Mouse (Mus musculus) heart, embryonic 14.5 days (tissue): ENCODE measurements around the gene Il1rapl2. TPM values are rescaled to one million over a fixed set of nuclear protein-coding genes. Genes with fewer than 3 reads are reported as not detected.

Source experiments
- ATAC-seq: fragments of 200-750 bp; cut with Nextera tagmentation; 2 replicates; pipeline ENCODE4 v1.8.0; 2017; ENCODE audit warnings: low read depth, moderate TSS enrichment; ENCODE audit not compliant: insufficient number of reproducible peaks, insufficient read depth, low FRiP score
- H3K27ac ChIP-seq, 2 experiments: fragments of 200-500 bp in 1 of 2; fragments of 300-500 bp in 1 of 2; sonication (generic) in 1 of 2; replicated peaks in 1 of 2; 2 replicates each; pipeline ENCODE4 v1.5.1; 2012 to 2014; ENCODE audit warnings: low read depth in 2 of 2, low read length in 2 of 2, control low read depth in 1 of 2, mild to moderate bottlenecking in 1 of 2, mixed read lengths in 1 of 2; ENCODE audit not compliant: control insufficient read depth in 1 of 2, insufficient read depth in 1 of 2
- H3K27me3 ChIP-seq: fragments of 300-500 bp; sonication (generic); 2 replicates; pipeline ENCODE4 v1.6.1; 2014; ENCODE audit warnings: mild to moderate bottlenecking, low read length, control low read depth; ENCODE audit not compliant: control insufficient read depth, insufficient read depth
- H3K36me3 ChIP-seq: fragments of 300-500 bp; sonication (generic); 2 replicates; pipeline ENCODE4 v1.6.1; 2014; ENCODE audit warnings: mild to moderate bottlenecking, control low read depth, low read length, mixed read lengths; ENCODE audit not compliant: control insufficient read depth, insufficient read depth
- H3K4me1 ChIP-seq, 2 experiments: fragments of 200-500 bp in 1 of 2; fragments of 300-500 bp in 1 of 2; sonication (generic) in 1 of 2; 2 replicates each; pipeline ENCODE4 v1.6.1; 2012 to 2014; ENCODE audit warnings: low read length in 2 of 2, control low read depth in 1 of 2, mixed read lengths in 1 of 2; ENCODE audit not compliant: control insufficient read depth in 2 of 2, insufficient read depth in 2 of 2
- H3K4me2 ChIP-seq: fragments of 300-500 bp; sonication (generic); 2 replicates; pipeline ENCODE4 v1.6.1; 2014; ENCODE audit warnings: mild to moderate bottlenecking, low read length
- H3K4me3 ChIP-seq, 2 experiments: fragments of 200-500 bp in 1 of 2; fragments of 300-500 bp in 1 of 2; sonication (generic) in 1 of 2; 2 replicates each; pipeline ENCODE4 v1.5.1; 2012 to 2014; ENCODE audit warnings: low read length in 2 of 2, mild to moderate bottlenecking in 2 of 2, control low read depth in 1 of 2, low read depth in 1 of 2, moderate library complexity in 1 of 2; ENCODE audit not compliant: control insufficient read depth in 1 of 2, insufficient read depth in 1 of 2
- H3K9ac ChIP-seq: fragments of 300-500 bp; sonication (generic); 2 replicates; pipeline ENCODE4 v1.6.1; 2014; ENCODE audit warnings: mild to moderate bottlenecking, low read length
- H3K9me3 ChIP-seq: fragments of 300-500 bp; sonication (generic); 2 replicates; pipeline ENCODE4 v1.6.1; 2016; ENCODE audit warnings: low read length, control low read depth; ENCODE audit not compliant: control insufficient read depth
- WGBS: fragments of 180-500 bp; shearing (Covaris S2); extraction: QIAGEN DNeasy Blood & Tissue Kit; methylation state at CpG from one replicate; pipeline ENCODE4 v1.1.7; 2014; 5-methylcytosine and 5-hydroxymethylcytosine counted together
- polyA plus RNA-seq: library from polyadenylated mRNA; unstranded; fragments of >200 nt; fragmentation: Nextera tagmentation; extraction: Ambion mirVana; gene quantifications from 2 replicates; pipeline ENCODE4 v1.2.1, GENCODE M21; 2014

Il1rapl2 gene
- polyA plus RNA-seq, 1 experiment from 2014 or later, result 0.20 TPM

DNA sequence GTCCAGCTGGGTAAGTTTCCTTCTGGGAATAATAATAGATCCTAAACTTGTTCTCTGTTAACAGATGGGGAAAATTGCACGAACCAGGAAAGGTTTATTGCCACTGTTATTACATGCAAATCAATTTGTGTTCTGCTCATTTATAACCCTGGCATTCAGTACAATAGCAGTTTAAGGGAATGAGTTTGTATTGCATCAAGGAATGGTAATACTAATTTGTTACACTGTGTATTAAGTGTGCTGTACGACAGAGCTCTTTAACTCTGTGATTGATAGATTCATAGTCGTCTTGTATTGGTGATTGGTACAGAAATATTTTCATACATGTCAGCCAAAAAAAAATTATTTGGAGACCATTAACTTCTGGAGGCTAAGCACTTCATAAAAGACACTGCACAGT lies 934.6 kb downstream of the Il1rapl2 start:
- Histone ChIP-seq H3K9me3 (no peaks in the 10 kb centered on the region), H3K4me3 (no peak overlapping the region), H3K4me1 (no peaks in the 10 kb centered on the region), H3K36me3 (no peaks in the 10 kb centered on the region), H3K4me2 (no peak overlapping the region), H3K27me3 (no peaks in the 10 kb centered on the region), H3K27ac (no peak overlapping the region), H3K9ac (no peak overlapping the region)
- no peak for ATAC-seq
- WGBS, result 71% methylated on average over 3 of the region's 3 CpGs

- H3K36me3 ChIP-seq, result no peaks in the 10 kb centered on the region
- 57% methylated on average over 3 of the region's 3 CpGs for WGBS
- H3K27me3 ChIP-seq, result no peaks in the 10 kb centered on the region
- no peak overlapping the region for H3K4me3 ChIP-seq
- ATAC-seq, result no peak
- no peak overlapping the region for H3K9ac ChIP-seq
- no peaks in the 10 kb centered on the region for H3K4me1 ChIP-seq
- H3K9me3 ChIP-seq, result no peaks in the 10 kb centered on the region
- H3K4me2 ChIP-seq, result no peak overlapping the region
- H3K27ac ChIP-seq, result no peak overlapping the region
Measured at GRCm38 (mm10) chrX:138620106-138620505, 1049.7 kb downstream of the Il1rapl2 start.

DNA sequence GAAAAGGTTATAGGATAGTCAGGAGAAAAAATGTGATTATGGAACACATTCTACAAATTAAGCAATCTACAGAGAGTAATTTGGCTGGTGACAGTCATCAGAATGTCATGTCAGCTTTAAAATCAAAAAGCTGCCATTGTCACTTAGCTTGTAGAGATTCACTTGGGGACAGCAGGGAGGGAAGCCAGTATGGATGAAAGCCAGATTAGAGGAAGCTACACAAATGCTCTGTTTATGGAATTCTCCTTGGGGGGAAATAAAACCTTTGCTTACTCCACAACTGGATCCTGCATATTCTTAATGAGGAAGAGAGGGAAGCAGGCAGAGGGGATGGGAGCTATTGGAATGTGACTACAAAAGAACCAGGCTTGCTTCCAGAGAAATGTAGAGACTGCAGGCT lies 1054.9 kb downstream of the Il1rapl2 start:
- Histone ChIP-seq H3K9me3 (no peaks in the 10 kb centered on the region), H3K36me3 (no peaks in the 10 kb centered on the region), H3K27me3 (no peaks in the 10 kb centered on the region), H3K4me2 (no peak overlapping the region), H3K27ac (no peak overlapping the region), H3K4me1 (no peaks in the 10 kb centered on the region), H3K4me3 (no peak overlapping the region), H3K9ac (no peak overlapping the region)
- no peak for ATAC-seq

GRCm38 (mm10) chrX:138722372-138722771 lies 1152.0 kb downstream of the Il1rapl2 start:
- Histone ChIP-seq H3K4me1 (no peaks in the 10 kb centered on the region), H3K4me3 (no peak overlapping the region), H3K9ac (no peak overlapping the region), H3K36me3 (no peaks in the 10 kb centered on the region), H3K27me3 (no peaks in the 10 kb centered on the region), H3K4me2 (no peak overlapping the region), H3K27ac (no peak overlapping the region), H3K9me3 (no peaks in the 10 kb centered on the region)
- no peak for ATAC-seq
- WGBS, result 29% methylated on average over 1 of the region's 1 CpGs

- Histone ChIP-seq H3K9me3 (no peaks in the 10 kb centered on the region), H3K27ac (no peak overlapping the region), H3K4me2 (no peak overlapping the region), H3K27me3 (no peaks in the 10 kb centered on the region), H3K36me3 (no peaks in the 10 kb centered on the region), H3K9ac (no peak overlapping the region), H3K4me1 (no peaks in the 10 kb centered on the region), H3K4me3 (no peak overlapping the region)
- 28% methylated on average over 3 of the region's 3 CpGs for WGBS
- ATAC-seq, result no peak
Measured at GRCm38 (mm10) chrX:138800958-138801357, 1230.5 kb downstream of the Il1rapl2 start.

DNA sequence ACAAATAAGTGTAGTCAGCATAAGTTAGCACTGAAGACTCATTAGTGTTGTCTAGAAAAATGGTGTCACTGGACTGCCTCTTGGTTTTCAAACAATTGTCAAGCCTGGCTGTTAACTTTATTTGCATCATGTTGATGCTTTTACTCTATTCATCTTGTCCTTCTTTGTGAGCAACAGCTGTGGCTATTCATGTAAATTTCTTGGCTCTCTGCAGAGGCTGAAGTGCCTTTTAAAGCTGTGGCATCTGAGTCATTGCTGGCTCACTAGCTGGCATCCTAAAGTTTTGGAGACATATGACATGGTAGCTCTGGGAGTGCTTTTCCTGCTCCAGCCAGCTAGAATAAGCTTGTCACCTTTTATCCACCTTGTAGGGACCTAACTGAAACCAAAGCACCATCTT lies 1261.5 kb downstream of the Il1rapl2 start:
- H3K27me3 ChIP-seq, result no peaks in the 10 kb centered on the region
- no peaks in the 10 kb centered on the region for H3K36me3 ChIP-seq
- ATAC-seq, result no peak

GRCm38 (mm10) chrX:138833894-138834293 lies 1263.5 kb downstream of the Il1rapl2 start:
- Histone ChIP-seq H3K9ac (no peak overlapping the region), H3K4me1 (no peaks in the 10 kb centered on the region), H3K4me2 (no peak overlapping the region), H3K4me3 (no peak overlapping the region), H3K27ac (no peak overlapping the region), H3K9me3 (no peaks in the 10 kb centered on the region), H3K36me3 (no peaks in the 10 kb centered on the region), H3K27me3 (no peaks in the 10 kb centered on the region)
- 47% methylated on average over 2 of the region's 2 CpGs for WGBS
- ATAC-seq, result no peak

More for the DNA sequence above, 1261.5 kb downstream of the Il1rapl2 start:
- Histone ChIP-seq H3K4me1 (no peaks in the 10 kb centered on the region), H3K4me3 (no peak overlapping the region), H3K27ac (no peak overlapping the region), H3K9ac (no peak overlapping the region), H3K4me2 (no peak overlapping the region), H3K9me3 (no peaks in the 10 kb centered on the region)

DNA sequence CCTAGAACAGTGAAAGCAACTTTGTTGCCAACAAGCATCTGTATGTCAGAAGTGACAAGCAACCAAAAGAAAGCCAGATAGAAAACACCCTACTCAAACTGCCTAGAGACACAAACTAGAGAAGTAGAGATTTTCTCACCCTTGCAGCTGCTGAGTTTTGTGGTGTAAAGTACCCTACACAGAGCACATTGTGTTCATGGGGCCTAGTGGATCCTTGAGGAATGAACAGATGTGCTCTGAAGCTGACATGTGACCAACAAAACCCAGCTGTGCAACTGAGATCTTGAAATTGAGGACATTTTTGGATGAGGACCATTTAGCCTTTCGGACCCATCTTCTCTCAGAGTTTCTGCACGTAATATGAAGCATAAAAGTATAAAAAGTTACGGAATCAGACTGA lies 1268.0 kb downstream of the Il1rapl2 start:
- H3K4me1 ChIP-seq, result no peaks in the 10 kb centered on the region
- H3K36me3 ChIP-seq, result no peaks in the 10 kb centered on the region
- no peaks in the 10 kb centered on the region for H3K9me3 ChIP-seq
- H3K4me2 ChIP-seq, result no peak overlapping the region
- H3K9ac ChIP-seq, result no peak overlapping the region
- 69% methylated on average over 3 of the region's 3 CpGs for whole genome bisulfite sequencing
- H3K4me3 ChIP-seq, result no peak overlapping the region
- no peak for ATAC-seq
- H3K27me3 ChIP-seq, result no peaks in the 10 kb centered on the region
- no peak overlapping the region for H3K27ac ChIP-seq
